Mouse (Mus musculus) C2C12 (cell line): ENCODE results near the gene Gm20696. TPM values are rescaled to one million over a fixed set of nuclear protein-coding genes. Genes with fewer than 3 reads are reported as not detected.

Experiments used
- H3K27me3 ChIP-seq: one replicate; pipeline ENCODE4 v1.6.1; 2011; ENCODE audit not compliant: control insufficient read depth, insufficient read depth, insufficient read length
- H3K36me3 ChIP-seq: one replicate; pipeline ENCODE4 v1.6.1; 2011; ENCODE audit not compliant: control insufficient read depth, insufficient read depth
- H3K4me3 ChIP-seq: one replicate; pipeline ENCODE4 v1.5.1; 2011; ENCODE audit warnings: mild to moderate bottlenecking, control low read depth; ENCODE audit not compliant: poor library complexity, insufficient read depth, severe bottlenecking
- H3K79me2 ChIP-seq: one replicate; pipeline ENCODE4 v1.6.1; 2011; ENCODE audit not compliant: control insufficient read depth, insufficient read depth
- H3K79me3 ChIP-seq: one replicate; pipeline ENCODE4 v1.6.1; 2011; ENCODE audit warnings: low read depth, control low read depth
- H3ac ChIP-seq: one replicate; pipeline ENCODE3; 2011; ENCODE audit warnings: low read depth; ENCODE audit not compliant: control insufficient read depth, insufficient read length
- CEBPB ChIP-seq: IDR thresholded peaks from one replicate; pipeline ENCODE4 v1.6.1; 2011; ENCODE audit warnings: low read depth, mild to moderate bottlenecking, control low read depth, moderate library complexity
- CTCF ChIP-seq: IDR thresholded peaks from one replicate; pipeline ENCODE4 v1.5.1; 2011; ENCODE audit not compliant: control insufficient read depth, insufficient read depth, insufficient read length
- FOSL1 ChIP-seq: IDR thresholded peaks from one replicate; pipeline ENCODE4 v1.8.0; 2011; ENCODE audit warnings: mild to moderate bottlenecking, low read length; ENCODE audit not compliant: poor library complexity, insufficient read depth, severe bottlenecking
- MAX ChIP-seq: IDR thresholded peaks from one replicate; pipeline ENCODE4 v1.6.1; 2011; ENCODE audit warnings: mild to moderate bottlenecking, control low read depth
- MYOD1 ChIP-seq: IDR thresholded peaks from one replicate; pipeline ENCODE4 v1.6.1; 2011; ENCODE audit warnings: low read depth; ENCODE audit not compliant: control insufficient read depth, insufficient read length
- MYOG ChIP-seq: IDR thresholded peaks from one replicate; pipeline ENCODE4 v1.6.1; 2011; ENCODE audit not compliant: control insufficient read depth, insufficient read length; ENCODE audit errors: extremely low read depth
- USF1 ChIP-seq: IDR thresholded peaks from one replicate; pipeline ENCODE4 v1.6.1; 2011; ENCODE audit warnings: low read depth, mild to moderate bottlenecking, control low read depth, moderate library complexity
- polyA plus RNA-seq: library from polyadenylated mRNA; unstranded; fragments of >200 nt; fragmentation: generic; extraction: Trizol; gene quantifications from one replicate; pipeline ENCODE4 v1.2.1, GENCODE M21; 2012; ENCODE audit warnings: missing spikeins

The Gm20696 gene
- polyA plus RNA-seq, 1 experiment: 0.20 TPM

DNA sequence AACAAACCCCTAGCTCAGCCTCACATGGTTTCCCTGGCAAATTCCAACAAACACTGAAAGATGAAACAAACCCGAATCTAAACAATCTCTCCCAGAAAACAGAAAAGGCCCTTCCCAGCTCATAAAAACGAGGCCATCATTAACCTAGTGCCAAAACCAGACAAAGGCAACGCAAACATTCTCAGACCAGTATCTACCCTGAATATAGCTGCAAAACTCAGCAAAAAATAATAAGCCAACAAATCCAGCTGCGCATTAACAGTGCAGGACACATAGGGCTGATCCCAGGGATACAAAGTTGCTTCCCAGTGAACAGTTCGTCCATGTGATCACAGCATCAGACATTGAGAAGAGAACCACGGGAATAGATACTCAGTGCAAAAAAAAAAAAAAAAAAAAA is 121.2 kb downstream of the Gm20696 start:
- Histone ChIP-seq H3K79me2 (no peaks in the 10 kb centered on the region), H3K36me3 (no peaks in the 10 kb centered on the region), H3K27me3 (no peaks in the 10 kb centered on the region), H3K79me3 (no peaks in the 10 kb centered on the region), H3ac (no peak overlapping the region), H3K4me3 (no peak overlapping the region)
- TF ChIP-seq MYOG: no peak
- no peak for TF ChIP-seq MAX
- no peak for TF ChIP-seq FOSL1
- TF ChIP-seq CTCF: no peak
- no peak for TF ChIP-seq MYOD1
- no peak for TF ChIP-seq USF1
- no peak for TF ChIP-seq CEBPB

GRCm38 (mm10) chr6:99541105-99541504 is 125.5 kb downstream of the Gm20696 start:
- Histone ChIP-seq H3K4me3 (no peak overlapping the region), H3K27me3 (no peaks in the 10 kb centered on the region), H3K36me3 (no peaks in the 10 kb centered on the region), H3K79me3 (no peaks in the 10 kb centered on the region), H3K79me2 (no peaks in the 10 kb centered on the region), H3ac (no peak overlapping the region)
- TF ChIP-seq MYOD1: no peak
- TF ChIP-seq USF1: no peak
- TF ChIP-seq CEBPB: no peak
- TF ChIP-seq CTCF: no peak
- TF ChIP-seq MYOG: no peak
- no peak for TF ChIP-seq FOSL1
- TF ChIP-seq MAX: no peak

- no peaks in the 10 kb centered on the region for H3K79me2 ChIP-seq
- TF ChIP-seq MAX: no peak
- TF ChIP-seq CTCF: no peak
- TF ChIP-seq USF1: no peak
- no peak for TF ChIP-seq MYOG
- TF ChIP-seq CEBPB: no peak
- TF ChIP-seq MYOD1: no peak
- no peak for TF ChIP-seq FOSL1
Measured at GRCm38 (mm10) chr6:99540653-99541052, 125.9 kb downstream of the Gm20696 start.

GRCm38 (mm10) chr6:99540146-99540545 is 126.5 kb downstream of the Gm20696 start:
- Histone ChIP-seq H3K4me3 (no peak overlapping the region), H3K79me2 (no peaks in the 10 kb centered on the region), H3K27me3 (no peaks in the 10 kb centered on the region), H3K79me3 (no peaks in the 10 kb centered on the region), H3K36me3 (no peaks in the 10 kb centered on the region), H3ac (no peak overlapping the region)
- no peak for TF ChIP-seq CTCF
- TF ChIP-seq MYOD1: no peak
- no peak for TF ChIP-seq MAX
- TF ChIP-seq FOSL1: no peak
- no peak for TF ChIP-seq MYOG
- no peak for TF ChIP-seq CEBPB
- TF ChIP-seq USF1: no peak

More at GRCm38 (mm10) chr6:99540653-99541052, 125.9 kb downstream of the Gm20696 start:
- H3ac ChIP-seq: no peak overlapping the region
- no peak overlapping the region for H3K4me3 ChIP-seq
- no peaks in the 10 kb centered on the region for H3K79me3 ChIP-seq
- H3K27me3 ChIP-seq: no peaks in the 10 kb centered on the region
- no peaks in the 10 kb centered on the region for H3K36me3 ChIP-seq

DNA sequence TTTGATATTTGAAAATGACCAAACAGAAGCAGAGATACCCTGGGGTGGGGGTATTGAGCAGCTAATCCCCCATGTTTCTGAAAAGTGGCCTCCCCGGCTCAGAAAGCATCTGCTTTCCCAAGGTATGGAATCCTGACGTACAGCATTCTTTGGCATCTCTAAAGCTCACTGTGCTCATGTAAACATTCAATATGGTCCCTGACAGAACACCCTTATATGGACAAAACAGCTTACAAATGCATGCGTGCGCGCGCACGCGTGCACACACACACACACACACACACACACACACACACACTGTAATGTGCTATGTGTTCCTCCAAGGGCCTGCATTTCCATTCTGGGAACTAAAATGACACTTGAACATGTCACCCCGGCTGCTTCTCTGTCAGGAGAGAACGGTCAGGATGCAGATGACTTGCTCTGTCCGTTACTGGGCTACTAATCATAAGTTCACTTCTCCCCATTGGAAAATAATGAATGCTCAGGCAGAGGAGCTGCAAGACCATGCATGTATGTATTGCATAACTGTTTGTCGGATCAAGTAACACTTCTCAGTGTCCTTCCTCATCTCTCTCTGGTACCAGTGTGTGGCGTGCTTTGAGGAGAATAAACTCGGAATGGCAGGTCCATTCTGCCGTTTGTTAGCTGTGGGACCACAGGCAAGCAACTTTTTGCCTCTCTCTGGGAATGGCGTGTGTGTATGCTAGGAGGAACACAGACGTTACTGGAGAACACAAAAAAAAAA is 128.2 kb downstream of the Gm20696 start:
- Histone ChIP-seq H3K79me3 (no peaks in the 10 kb centered on the region), H3K36me3 (no peaks in the 10 kb centered on the region), H3ac (no peak overlapping the region), H3K79me2 (no peaks in the 10 kb centered on the region), H3K4me3 (no peak overlapping the region), H3K27me3 (no peaks in the 10 kb centered on the region)
- no peak for TF ChIP-seq CTCF
- no peak for TF ChIP-seq MAX
- no peak for TF ChIP-seq CEBPB
- no peak for TF ChIP-seq MYOD1
- TF ChIP-seq MYOG: no peak
- no peak for TF ChIP-seq USF1
- no peak for TF ChIP-seq FOSL1
